Mouse (Mus musculus): ENCODE data around the gene Fstl4. TPM values are rescaled to one million over a fixed set of nuclear protein-coding genes. Genes with fewer than 3 reads are reported as not detected.

The Fstl4 gene
- total RNA-seq, 2 experiments from 2014 or later: 13.8 to 14.8 TPM

GRCm38 (mm10) chr11:52886559-52887303, 122.3 kb downstream of the Fstl4 start:
- no peak for TF ChIP-seq CTCF (conservative IDR thresholded peaks at IDR 0.05)
- DNase-seq (ENCODE audit: low spot score in 2 of 2): no peak
- H3K4me3 ChIP-seq: no peak overlapping the region

GRCm38 (mm10) chr11:52888150-52888549, 123.7 kb downstream of the Fstl4 start:
- no peak for TF ChIP-seq CTCF (conservative IDR thresholded peaks at IDR 0.05)
- H3K27ac ChIP-seq: no peak overlapping the region
- no peak for DNase-seq (ENCODE audit: low spot score in 2 of 2)
- H3K4me3 ChIP-seq: no peak overlapping the region

More at GRCm38 (mm10) chr11:52886559-52887303, 122.3 kb downstream of the Fstl4 start:
- no peak overlapping the region for H3K27ac ChIP-seq

- TF ChIP-seq CTCF (conservative IDR thresholded peaks at IDR 0.05): no peak
- no peak overlapping the region for H3K4me3 ChIP-seq
- H3K27ac ChIP-seq: peak overlapping the region; percentile 63; the same call in 1 of the 2 replicates
- peak in 1 of 2 experiments; percentile 14 for DNase-seq (ENCODE audit: low spot score in 2 of 2)
These were observed 125.1 kb downstream of the Fstl4 start for GRCm38 (mm10) chr11:52889527-52889926.

- DNase-seq (ENCODE audit: low spot score in 2 of 2): no peak
- no peak overlapping the region for H3K4me3 ChIP-seq
- H3K27ac ChIP-seq: peak overlapping the region; percentile 63; the same call in 1 of the 2 replicates
- TF ChIP-seq CTCF (conservative IDR thresholded peaks at IDR 0.05): no peak
These were observed 125.7 kb downstream of the Fstl4 start for GRCm38 (mm10) chr11:52890156-52890555.

- H3K4me3 ChIP-seq: no peak overlapping the region
- no peak for DNase-seq (ENCODE audit: low spot score in 2 of 2)
- no peak overlapping the region for H3K27ac ChIP-seq
- TF ChIP-seq CTCF (conservative IDR thresholded peaks at IDR 0.05): no peak
These were observed 139.7 kb downstream of the Fstl4 start for GRCm38 (mm10) chr11:52904101-52904500.

GRCm38 (mm10) chr11:52910788-52911187, 146.4 kb downstream of the Fstl4 start:
- no peak for TF ChIP-seq CTCF (conservative IDR thresholded peaks at IDR 0.05)
- H3K27ac ChIP-seq: no peak overlapping the region
- no peak overlapping the region for H3K4me3 ChIP-seq
- no peak for DNase-seq (ENCODE audit: low spot score in 2 of 2)

- no peak overlapping the region for H3K4me3 ChIP-seq
- no peak for TF ChIP-seq CTCF (conservative IDR thresholded peaks at IDR 0.05)
- no peak overlapping the region for H3K27ac ChIP-seq
- no peak for DNase-seq (ENCODE audit: low spot score in 2 of 2)
These were observed 150.0 kb downstream of the Fstl4 start for GRCm38 (mm10) chr11:52914431-52914830.

- Histone ChIP-seq H3K4me3 (no peak overlapping the region), H3K27ac (no peak overlapping the region)
- no peak for DNase-seq (ENCODE audit: low spot score in 2 of 2)
- no peak for TF ChIP-seq CTCF (conservative IDR thresholded peaks at IDR 0.05)
These were observed 151.2 kb downstream of the Fstl4 start for GRCm38 (mm10) chr11:52915648-52916047.

- no peak for DNase-seq (ENCODE audit: low spot score in 2 of 2)
- Histone ChIP-seq H3K4me3 (no peak overlapping the region), H3K27ac (no peak overlapping the region)
- no peak for TF ChIP-seq CTCF (conservative IDR thresholded peaks at IDR 0.05)
These were observed 155.0 kb downstream of the Fstl4 start for GRCm38 (mm10) chr11:52919231-52919960.

- H3K27ac ChIP-seq: peak overlapping the region; percentile 28; the same call in 1 of the 2 replicates
- TF ChIP-seq CTCF (conservative IDR thresholded peaks at IDR 0.05): no peak
- peak; percentile 44 to 81 for DNase-seq (ENCODE audit: low spot score in 2 of 2)
- H3K4me3 ChIP-seq: no peak overlapping the region
These were observed 159.8 kb downstream of the Fstl4 start for GRCm38 (mm10) chr11:52924196-52924595.

- Histone ChIP-seq H3K27ac (peak overlapping the region; percentile 49), H3K4me3 (no peak overlapping the region)
- DNase-seq (ENCODE audit: low spot score in 2 of 2): peak; percentile 16 to 26
- no peak for TF ChIP-seq CTCF (conservative IDR thresholded peaks at IDR 0.05)
These were observed 163.9 kb downstream of the Fstl4 start for GRCm38 (mm10) chr11:52928321-52928720.

GRCm38 (mm10) chr11:52939336-52940070, 175.1 kb downstream of the Fstl4 start:
- H3K4me3 ChIP-seq: no peak overlapping the region
- H3K27ac ChIP-seq: no peak overlapping the region
- no peak for TF ChIP-seq CTCF (conservative IDR thresholded peaks at IDR 0.05)

GRCm38 (mm10) chr11:52942967-52943366, 178.5 kb downstream of the Fstl4 start:
- no peak overlapping the region for H3K27ac ChIP-seq
- TF ChIP-seq CTCF (conservative IDR thresholded peaks at IDR 0.05): no peak
- H3K4me3 ChIP-seq: no peak overlapping the region
- DNase-seq (ENCODE audit: low spot score in 2 of 2): no peak

More at GRCm38 (mm10) chr11:52939336-52940070, 175.1 kb downstream of the Fstl4 start:
- no peak for DNase-seq (ENCODE audit: low spot score in 2 of 2)
